Mouse (Mus musculus) MEL (cell line): ENCODE results near the gene Myo9b. TPM values are rescaled to one million over a fixed set of nuclear protein-coding genes. Genes with fewer than 3 reads are reported as not detected.
"Not testable (repeated sequence)": the region's sequence is repeated elsewhere in the genome, so short reads cannot be mapped to it uniquely, and the experiment has no call there.

Experiments used
- DNase-seq: peaks from one replicate; pipeline ENCODE4 v3.0.0; 2011; ENCODE audit warnings: low read depth, low spot score
- H3K27ac ChIP-seq: 2 replicates; pipeline ENCODE4 v1.5.1; 2012; ENCODE audit warnings: low read depth, mild to moderate bottlenecking, control low read depth, low read length, moderate library complexity; ENCODE audit not compliant: control insufficient read depth
- H3K27me3 ChIP-seq, 2 experiments: fragments of 150-350 bp in 1 of 2; sonication (generic) in 1 of 2; 2 replicates each; pipeline ENCODE4 v1.6.1; 2012; ENCODE audit warnings: low read length in 2 of 2, mild to moderate bottlenecking in 2 of 2, improper control_type of control experiment in 1 of 2, moderate library complexity in 1 of 2; ENCODE audit not compliant: insufficient read depth in 2 of 2, control insufficient read depth in 1 of 2
- H3K36me3 ChIP-seq, 2 experiments: 2 replicates each; pipeline ENCODE4 v1.6.1; 2012 to 2014; ENCODE audit warnings: low read length in 2 of 2, improper control_type of control experiment in 1 of 2, inconsistent platforms in 1 of 2, mild to moderate bottlenecking in 1 of 2; ENCODE audit not compliant: insufficient read depth in 2 of 2, control insufficient read depth in 1 of 2
- H3K4me1 ChIP-seq, 2 experiments: fragments of 150-350 bp in 1 of 2; sonication (generic) in 1 of 2; 2 replicates each; pipeline ENCODE4 v1.6.1; 2012; ENCODE audit warnings: low read length in 2 of 2, improper control_type of control experiment in 1 of 2, mild to moderate bottlenecking in 1 of 2; ENCODE audit not compliant: insufficient read depth in 2 of 2, control insufficient read depth in 1 of 2
- H3K4me3 ChIP-seq, 2 experiments: fragments of 150-350 bp in 1 of 2; sonication (generic) in 1 of 2; 2 replicates each; pipeline ENCODE4 v1.5.1; 2012; ENCODE audit warnings: low read depth in 2 of 2, low read length in 2 of 2, mild to moderate bottlenecking in 2 of 2, moderate library complexity in 2 of 2, control low read depth in 1 of 2, improper control_type of control experiment in 1 of 2; ENCODE audit not compliant: control insufficient read depth in 1 of 2, insufficient read depth in 1 of 2
- H3K79me2 ChIP-seq: 2 replicates; pipeline ENCODE4 v1.6.1; 2012; ENCODE audit warnings: mild to moderate bottlenecking, low read length, moderate library complexity; ENCODE audit not compliant: control insufficient read depth, poor library complexity, insufficient read depth
- H3K9ac ChIP-seq: 2 replicates; pipeline ENCODE4 v1.6.1; 2012; ENCODE audit warnings: low read depth, mild to moderate bottlenecking, control low read depth, low read length, moderate library complexity; ENCODE audit not compliant: control insufficient read depth, poor library complexity, severe bottlenecking
- H3K9me3 ChIP-seq: fragments of 150-350 bp; sonication (generic); replicated peaks from 2 replicates; pipeline ENCODE4 v1.6.1; 2012; ENCODE audit warnings: mild to moderate bottlenecking, low read length, improper control_type of control experiment, moderate library complexity; ENCODE audit not compliant: insufficient read depth
- CHD2 ChIP-seq: IDR thresholded peaks from 2 replicates; pipeline ENCODE4 v1.6.1; 2011; ENCODE audit warnings: low read length, improper control_type of control experiment
- E2F4 ChIP-seq: IDR thresholded peaks from 2 replicates; pipeline ENCODE4 v1.6.1; 2011; ENCODE audit warnings: low read depth, low read length, improper control_type of control experiment, borderline replicate concordance
- ELF1 ChIP-seq: IDR thresholded peaks from 2 replicates; pipeline ENCODE4 v1.6.1; 2014; ENCODE audit warnings: low read depth, mild to moderate bottlenecking, inconsistent platforms, low read length, improper control_type of control experiment, moderate library complexity
- ETS1 ChIP-seq: IDR thresholded peaks from 2 replicates; pipeline ENCODE4 v1.6.1; 2012; ENCODE audit warnings: low read depth, mild to moderate bottlenecking, inconsistent platforms, low read length, improper control_type of control experiment, moderate library complexity
- MAX ChIP-seq: IDR thresholded peaks from 2 replicates; pipeline ENCODE4 v1.6.1; 2011; ENCODE audit warnings: low read length, improper control_type of control experiment
- MAZ ChIP-seq: IDR thresholded peaks from 2 replicates; pipeline ENCODE4 v1.6.1; 2012; ENCODE audit warnings: low read depth, mild to moderate bottlenecking, inconsistent platforms, low read length, improper control_type of control experiment
- MEF2A ChIP-seq: IDR thresholded peaks from 2 replicates; pipeline ENCODE4 v1.6.1; 2014; ENCODE audit warnings: low read depth, mild to moderate bottlenecking, inconsistent platforms, low read length, improper control_type of control experiment; ENCODE audit not compliant: poor library complexity, insufficient replicate concordance, severe bottlenecking; ENCODE audit errors: extremely low read depth
- NRF1 ChIP-seq: IDR thresholded peaks from 2 replicates; pipeline ENCODE4 v1.6.1; 2014; ENCODE audit warnings: low read depth, mild to moderate bottlenecking, inconsistent platforms, low read length, improper control_type of control experiment, moderate library complexity; ENCODE audit not compliant: poor library complexity, insufficient read depth, severe bottlenecking
- POLR2A ChIP-seq, 2 experiments: IDR thresholded peaks; 2 replicates each; pipeline ENCODE4 v1.6.1; 2011 to 2012; ENCODE audit warnings: low read length in 2 of 2, mild to moderate bottlenecking in 2 of 2, control low read depth in 1 of 2, improper control_type of control experiment in 1 of 2, low read depth in 1 of 2, moderate library complexity in 1 of 2; ENCODE audit not compliant: control insufficient read depth in 1 of 2, insufficient read depth in 1 of 2, poor library complexity in 1 of 2
- SIN3A ChIP-seq: IDR thresholded peaks from 2 replicates; pipeline ENCODE4 v1.6.1; 2012; ENCODE audit warnings: low read length, improper control_type of control experiment, inconsistent platforms
- TCF12 ChIP-seq: IDR thresholded peaks from 2 replicates; pipeline ENCODE4 v1.6.1; 2014; ENCODE audit warnings: low read depth, mild to moderate bottlenecking, inconsistent platforms, low read length, improper control_type of control experiment, moderate library complexity
- USF2 ChIP-seq, 2 experiments: IDR thresholded peaks; 2 replicates each; pipeline ENCODE4 v1.6.1; 2011 to 2012; ENCODE audit warnings: improper control_type of control experiment in 2 of 2, low read length in 2 of 2, borderline replicate concordance in 1 of 2, inconsistent platforms in 1 of 2, low read depth in 1 of 2, mild to moderate bottlenecking in 1 of 2; ENCODE audit not compliant: insufficient read depth in 1 of 2
- ZC3H11A ChIP-seq: IDR thresholded peaks from 2 replicates; pipeline ENCODE4 v1.6.1; 2012; ENCODE audit warnings: low read depth, mild to moderate bottlenecking, inconsistent platforms, low read length, improper control_type of control experiment
- ZNF384 ChIP-seq: IDR thresholded peaks from 2 replicates; pipeline ENCODE4 v1.6.1; 2012; ENCODE audit warnings: low read depth, mild to moderate bottlenecking, inconsistent platforms, low read length, improper control_type of control experiment
- polyA plus RNA-seq, 2 experiments: library from polyadenylated mRNA; stranded (reverse) in 1 of 2; unstranded in 1 of 2; fragments of >175 nt in 1 of 2; fragments of >200 nt in 1 of 2; gene quantifications; 2 replicates each; pipeline versions ENCODE4 v1.2.1 to v1.2.4; 2012; ENCODE audit warnings: low replicate concordance in 2 of 2, low read depth in 1 of 2; ENCODE audit not compliant: insufficient read length in 2 of 2, insufficient read depth in 1 of 2, missing spikeins in 1 of 2
- total RNA-seq: library from RNA; depleted of rRNA; stranded (reverse); fragments of 300-350 nt; gene quantifications from 2 replicates; pipeline ENCODE4 v1.2.3, GENCODE M21; 2012

Myo9b gene
- total and polyA plus RNA-seq, 3 experiments = 35.8 to 54.8 (median 52.3) TPM

DNA sequence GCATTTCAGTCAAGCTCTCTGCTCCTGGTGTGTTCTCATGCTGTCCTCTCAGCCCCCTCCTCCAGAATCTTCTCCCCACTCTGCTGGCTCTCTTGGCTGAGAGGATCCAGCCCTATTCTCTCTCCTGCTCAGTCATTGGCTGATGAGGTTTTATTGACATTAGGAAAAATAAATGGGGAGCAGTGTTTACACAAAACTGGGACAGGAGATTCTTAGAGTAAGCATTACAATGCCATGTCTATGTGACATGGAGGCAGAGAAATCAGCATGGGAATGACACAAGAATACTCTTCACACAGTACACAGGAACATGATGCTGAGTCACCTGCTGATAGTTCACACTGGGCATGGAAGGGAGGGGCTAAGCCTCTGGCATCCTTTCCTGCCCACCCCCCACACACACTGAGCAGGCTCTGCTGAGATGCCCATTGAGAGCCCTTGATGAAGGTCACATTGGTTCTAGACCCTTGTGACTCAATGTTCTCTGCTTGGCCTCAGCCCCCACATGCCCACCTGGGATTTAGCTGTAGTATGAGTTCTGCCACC is 44.0 kb downstream of the Myo9b start:
- no peak for DNase-seq
- H3K4me3 ChIP-seq = no peak overlapping the region
- no peak overlapping the region for H3K27ac ChIP-seq
- TF ChIP-seq ETS1 (no peak), TCF12 (no peak), CHD2 (no peak), ELF1 (no peak), SIN3A (no peak), MEF2A (no peak), ZC3H11A (no peak), MAZ (no peak), E2F4 (no peak), ZNF384 (no peak), POLR2A (IDR thresholded peaks at IDR 0.05; ENCODE audit: control insufficient read depth in 1 of 2, insufficient read depth in 1 of 2, low read depth in 1 of 2, low read length in 2 of 2, poor library complexity in 1 of 2) (no peak), USF2 (IDR thresholded peaks at IDR 0.05; ENCODE audit: borderline replicate concordance in 1 of 2, insufficient read depth in 1 of 2, low read depth in 1 of 2, low read length in 2 of 2) (no peak), NRF1 (no peak), MAX (no peak)
- H3K27me3 ChIP-seq = no peaks in the 10 kb centered on the region
- H3K36me3 ChIP-seq = peaks cover 0 to 14% of the 10 kb centered on the region in 2 experiments; a peak in 3 of 4 replicates
- no peaks in the 10 kb centered on the region for H3K9me3 ChIP-seq
- H3K79me2 ChIP-seq = peaks cover 10% of the 10 kb centered on the region
- no peak overlapping the region for H3K9ac ChIP-seq
- peaks cover 9 to 26% of the 10 kb centered on the region in 2 experiments; a peak in 3 of 4 replicates for H3K4me1 ChIP-seq

DNA sequence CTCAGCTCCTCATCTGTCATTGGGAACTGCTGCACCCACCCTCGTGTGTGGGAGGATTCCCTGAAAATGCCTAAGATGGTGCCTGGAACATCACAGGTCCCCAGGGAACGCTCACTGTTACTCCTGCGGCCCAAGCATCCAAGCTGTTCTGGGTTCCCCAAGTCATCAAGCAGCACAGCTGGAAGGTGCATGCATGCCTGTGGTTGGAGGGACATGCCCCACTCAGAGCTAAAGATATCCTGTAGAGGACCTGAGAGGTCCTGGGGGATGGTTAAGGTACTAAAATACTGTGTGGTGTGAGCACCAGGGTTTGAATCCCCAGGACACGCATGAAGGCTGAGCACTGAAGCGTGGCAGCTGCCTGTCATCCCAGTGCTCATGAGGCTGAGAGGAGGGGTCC is 46.1 kb downstream of the Myo9b start:
- not testable (repeated sequence) for DNase-seq, H3K36me3 ChIP-seq, H3K9me3 ChIP-seq, H3K27ac ChIP-seq, H3K79me2 ChIP-seq, H3K27me3 ChIP-seq, H3K4me3 ChIP-seq, H3K9ac ChIP-seq
- peaks cover 0 to 18% of the 10 kb centered on the region in 2 experiments; a peak in 1 of 4 replicates for H3K4me1 ChIP-seq

DNA sequence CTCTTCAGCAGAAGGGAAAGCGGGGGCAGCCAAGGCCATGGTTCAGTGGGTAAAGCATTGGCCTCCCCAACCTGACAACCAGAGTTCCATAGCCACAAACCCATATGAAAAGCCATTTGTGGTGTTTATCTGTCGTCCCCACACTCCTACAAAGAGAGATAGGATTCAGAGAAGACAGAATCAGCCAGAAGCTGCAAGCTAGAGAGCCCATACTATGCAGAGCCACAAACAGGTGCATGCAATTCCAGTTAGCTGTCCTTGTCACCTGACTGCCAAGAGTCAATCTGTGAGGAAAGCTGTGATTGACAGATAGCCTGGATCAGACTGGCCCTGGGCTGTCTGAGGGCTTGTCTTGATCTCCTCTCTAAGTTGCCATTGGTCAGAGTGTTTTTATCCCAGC is 47.2 kb downstream of the Myo9b start:
- H3K36me3 ChIP-seq, H3K27ac ChIP-seq, H3K79me2 ChIP-seq: not testable (repeated sequence)

More for the DNA sequence above, 47.2 kb downstream of the Myo9b start:
- not testable (repeated sequence) for H3K9me3 ChIP-seq, H3K4me3 ChIP-seq, H3K27me3 ChIP-seq, DNase-seq, H3K9ac ChIP-seq
- H3K4me1 ChIP-seq = 0 out of 4 replicates have a peak, but pooled peaks cover 0 to 14% of the 10 kb centered on the region in 2 experiments
